Mouse (Mus musculus): ENCODE measurements at regions not wholly inside any gene's neighbourhood (a gene's known extent, or its start where the extent isn't known, plus 50 kb on each side); places are given as distances from the start of the nearest gene placed in this dataset.

- TF ChIP-seq CTCF (IDR thresholded peaks at IDR 0.05; ENCODE audit: low read depth, low read length) (no peak), POLR2A (IDR thresholded peaks at IDR 0.05; ENCODE audit: insufficient read depth, low read length) (no peak)
Measured at GRCm38 (mm10) chr3:60926024-60926547, 76.5 kb upstream of the P2ry1 start.
